Mouse (Mus musculus): ENCODE measurements around the gene Rab26.

- TF ChIP-seq POLR2A (IDR thresholded peaks at IDR 0.05; ENCODE audit: borderline replicate concordance, insufficient read depth, low read length): no peak
- TF ChIP-seq CTCF (IDR thresholded peaks at IDR 0.05; ENCODE audit: borderline replicate concordance, insufficient read depth, low read depth, low read length): no peak
Measured at GRCm38 (mm10) chr17:24565092-24565491, 31.1 kb upstream of the Rab26 start.

All from cerebellum, adult 2 months (tissue).